Mouse (Mus musculus) bone marrow, adult 2 months (tissue): Measurements from ENCODE around the gene Trim23.

Experiments used
- CTCF ChIP-seq: fragments of 200-500 bp; IDR thresholded peaks from 2 replicates; pipeline ENCODE4 v1.5.1; 2011; ENCODE audit warnings: low read length, control low read depth; ENCODE audit not compliant: control insufficient read depth, insufficient read depth
- POLR2A ChIP-seq: fragments of 200-500 bp; IDR thresholded peaks from 2 replicates; pipeline ENCODE4 v1.6.1; 2011; ENCODE audit warnings: low read depth, mild to moderate bottlenecking, control low read depth, low read length, borderline replicate concordance; ENCODE audit not compliant: control insufficient read depth

- no peak for TF ChIP-seq CTCF
- 0 out of 2 replicates have a peak, but pooled peaks have one; percentile 7 for TF ChIP-seq POLR2A
Observed at GRCm38 (mm10) chr13:104177796-104178649, 574 bp upstream of the Trim23 start, which contains the start of gene Trappc13.
